Mouse (Mus musculus) neural tube, embryonic 11.5 days (tissue): ENCODE results near the gene Stox1. TPM values are rescaled to one million over a fixed set of nuclear protein-coding genes. Genes with fewer than 3 reads are reported as not detected.
"Not testable (repeated sequence)": the region's sequence is repeated elsewhere in the genome, so short reads cannot be mapped to it uniquely, and the experiment has no call there.

Experiments used
- ATAC-seq: fragments of 200-750 bp; cut with Nextera tagmentation; 2 replicates; pipeline ENCODE4 v1.8.0; 2017; ENCODE audit warnings: moderate number of reproducible peaks, mild to moderate bottlenecking, moderate TSS enrichment, moderate library complexity; ENCODE audit not compliant: insufficient read depth, low FRiP score, low TSS enrichment
- DNase-seq: peaks from one replicate; pipeline ENCODE4 v3.0.0-alpha.2; 2015; ENCODE audit warnings: low spot score
- H3K27ac ChIP-seq: fragments of 300-500 bp; sonication (generic); 2 replicates; pipeline ENCODE4 v1.5.1; 2014; ENCODE audit warnings: low read depth, mild to moderate bottlenecking, low read length
- H3K27me3 ChIP-seq: fragments of 300-500 bp; sonication (generic); 2 replicates; pipeline ENCODE4 v1.6.1; 2014; ENCODE audit warnings: mild to moderate bottlenecking, low read length, mixed read lengths; ENCODE audit not compliant: control insufficient read depth, insufficient read depth
- H3K36me3 ChIP-seq: fragments of 300-500 bp; sonication (generic); 2 replicates; pipeline ENCODE4 v1.6.1; 2014; ENCODE audit warnings: mild to moderate bottlenecking, low read length, moderate library complexity, mixed read lengths; ENCODE audit not compliant: control insufficient read depth, insufficient read depth
- H3K4me1 ChIP-seq: fragments of 300-500 bp; sonication (generic); 2 replicates; pipeline ENCODE4 v1.6.1; 2014; ENCODE audit warnings: low read length, mixed read lengths; ENCODE audit not compliant: control insufficient read depth, insufficient read depth
- H3K4me2 ChIP-seq: fragments of 300-500 bp; sonication (generic); 2 replicates; pipeline ENCODE4 v1.6.1; 2014; ENCODE audit warnings: low read depth, mild to moderate bottlenecking, moderate library complexity
- H3K4me3 ChIP-seq: fragments of 300-500 bp; sonication (generic); 2 replicates; pipeline ENCODE4 v1.5.1; 2014; ENCODE audit warnings: low read depth, low read length
- H3K9ac ChIP-seq: fragments of 300-500 bp; sonication (generic); 2 replicates; pipeline ENCODE4 v1.6.1; 2014; ENCODE audit warnings: mild to moderate bottlenecking, low read length
- H3K9me3 ChIP-seq: fragments of 300-500 bp; sonication (generic); 2 replicates; pipeline ENCODE4 v1.6.1; 2016; ENCODE audit warnings: low read length; ENCODE audit not compliant: control insufficient read depth
- WGBS: fragments of 180-500 bp; shearing (Covaris S2); extraction: QIAGEN DNeasy Blood & Tissue Kit; methylation state at CpG from one replicate; pipeline ENCODE4 v1.1.7; 2014; 5-methylcytosine and 5-hydroxymethylcytosine counted together
- polyA plus RNA-seq: library from polyadenylated mRNA; unstranded; fragments of >200 nt; fragmentation: Nextera tagmentation; extraction: Ambion mirVana; gene quantifications from 2 replicates; pipeline ENCODE4 v1.2.1, GENCODE M21; 2014

Stox1 gene
- polyA plus RNA-seq, result 1.1 and 1.9 TPM in 2 replicates

DNA sequence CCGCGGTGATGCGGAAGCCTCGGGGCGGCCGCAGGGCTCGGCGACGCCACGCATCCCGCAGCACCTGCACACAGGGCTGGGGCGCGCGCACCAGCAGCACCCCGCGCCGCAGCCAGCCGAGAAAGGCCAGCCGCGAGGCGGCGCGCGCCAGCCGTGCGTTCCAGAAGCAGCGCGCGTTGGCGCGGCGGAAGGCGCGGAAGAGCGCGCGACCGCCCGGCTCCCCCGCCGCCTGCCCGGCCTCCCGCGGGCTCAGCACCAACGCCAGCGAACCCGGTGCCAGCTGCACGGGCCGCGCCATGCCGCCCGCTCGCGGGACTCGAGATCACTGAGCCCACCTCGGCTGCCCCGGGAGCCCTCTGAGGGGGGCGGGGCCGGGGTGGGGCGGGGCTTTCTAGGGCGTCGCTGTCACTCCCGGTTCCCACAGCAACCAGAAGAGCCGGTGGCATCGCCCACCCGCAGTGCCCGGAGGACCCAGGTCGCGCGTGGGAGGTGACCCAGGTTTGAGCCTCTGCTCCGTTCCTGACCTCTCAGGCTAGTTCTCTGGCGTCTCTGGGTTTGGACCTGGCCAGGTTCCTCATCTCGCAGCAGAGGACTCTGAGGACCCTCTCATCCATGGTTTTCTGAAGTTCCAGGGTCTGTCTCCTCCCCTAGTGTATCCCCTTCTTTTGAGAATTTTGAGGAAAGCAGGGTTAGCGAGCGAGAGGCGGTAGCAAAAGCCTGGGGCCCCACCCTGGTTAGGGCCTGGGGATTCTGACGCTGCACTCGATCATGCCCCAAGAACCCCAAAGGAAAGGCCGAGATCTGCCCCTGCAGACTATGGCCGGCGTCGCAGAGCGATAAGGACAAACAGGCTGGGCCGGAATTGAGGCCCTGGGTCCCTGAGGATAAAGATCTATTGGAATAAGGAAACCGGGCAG, at the start of gene Stox1:
Gene Stox1, minus strand, starts transcription at position 358 of the 917 bp plus-strand sequence.
- Histone ChIP-seq H3K27ac (no peak within 1 kb of the TSS), H3K4me1 (peaks cover 3% of the 10 kb centered on the region; the same call in 1 of the 2 replicates), H3K9me3 (no peaks in the 10 kb centered on the region), H3K9ac (peak within 1 kb of the TSS; percentile 56), H3K27me3 (0 out of 2 replicates have a peak, but pooled peaks cover 2% of the 10 kb centered on the region), H3K4me3 (peak within 1 kb of the TSS; percentile 74), H3K4me2 (peak within 1 kb of the TSS; percentile 84), H3K36me3 (no peaks in the 10 kb centered on the region)
- 2% methylated on average over 58 of the region's 85 CpGs for WGBS
- DNase-seq (peak; percentile 76), ATAC-seq (peak; percentile 87)

GRCm38 (mm10) chr10:62750781-62751180, 24.9 kb upstream of the Stox1 start:
- H3K27ac ChIP-seq, result no peak overlapping the region
- H3K4me3 ChIP-seq, result no peak overlapping the region
- H3K27me3 ChIP-seq, result no peaks in the 10 kb centered on the region
- WGBS, result 86% methylated on average over 6 of the region's 6 CpGs
- H3K9me3 ChIP-seq, result no peaks in the 10 kb centered on the region
- DNase-seq (no peak), ATAC-seq (no peak)
- H3K4me2 ChIP-seq, result no peak overlapping the region
- H3K36me3 ChIP-seq, result peaks cover 24% of the 10 kb centered on the region
- no peak overlapping the region for H3K9ac ChIP-seq
- no peaks in the 10 kb centered on the region for H3K4me1 ChIP-seq

- Histone ChIP-seq H3K9ac (no peak overlapping the region), H3K27me3 (no peaks in the 10 kb centered on the region), H3K9me3 (no peaks in the 10 kb centered on the region), H3K4me2 (no peak overlapping the region), H3K27ac (0 out of 2 replicates have a peak overlapping the region, but pooled peaks have one; percentile 42), H3K36me3 (peaks cover 18% of the 10 kb centered on the region), H3K4me1 (no peaks in the 10 kb centered on the region), H3K4me3 (no peak overlapping the region)
- ATAC-seq (no peak), DNase-seq (no peak)
- WGBS, result 83% methylated on average over 4 of the region's 4 CpGs
Measured at GRCm38 (mm10) chr10:62739961-62740737, 14.2 kb upstream of the Stox1 start.

GRCm38 (mm10) chr10:62736965-62737688, 11.2 kb upstream of the Stox1 start:
- no peaks in the 10 kb centered on the region for H3K27me3 ChIP-seq
- no peaks in the 10 kb centered on the region for H3K4me1 ChIP-seq
- WGBS, result 45% methylated on average over 4 of the region's 4 CpGs
- H3K4me2 ChIP-seq, result no peak overlapping the region
- ATAC-seq (no peak), DNase-seq (no peak)
- H3K27ac ChIP-seq, result no peak overlapping the region
- no peak overlapping the region for H3K4me3 ChIP-seq
- H3K36me3 ChIP-seq, result peaks cover 4% of the 10 kb centered on the region
- H3K9ac ChIP-seq, result no peak overlapping the region; the same call in 1 of the 2 replicates
- no peaks in the 10 kb centered on the region for H3K9me3 ChIP-seq

DNA sequence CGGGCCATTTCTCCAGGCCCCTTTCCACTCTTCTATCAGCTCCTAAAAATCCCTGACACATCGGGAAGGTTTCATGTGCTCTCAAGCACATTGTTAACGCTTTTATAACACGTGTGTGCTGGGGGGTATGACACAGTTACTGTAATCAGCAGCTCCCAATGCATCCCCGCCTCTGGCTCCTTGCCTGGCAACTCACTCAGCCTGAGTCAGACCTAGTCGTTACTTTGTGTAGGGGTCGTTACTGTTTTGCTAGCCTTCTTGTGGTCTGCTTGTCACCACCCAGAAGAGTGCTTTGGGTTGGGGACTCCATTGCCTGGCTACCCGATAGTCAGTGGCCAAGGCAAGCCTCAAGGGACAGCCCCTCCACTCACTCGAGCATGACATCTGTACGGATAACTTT, 4.9 kb upstream of the Stox1 start:
- H3K27me3 ChIP-seq, result no peaks in the 10 kb centered on the region
- no peaks in the 10 kb centered on the region for H3K9me3 ChIP-seq
- H3K4me1 ChIP-seq, result peaks cover 3% of the 10 kb centered on the region; the same call in 1 of the 2 replicates
- H3K4me3 ChIP-seq, result no peak overlapping the region
- 79% methylated on average over 10 of the region's 10 CpGs for WGBS
- H3K4me2 ChIP-seq, result no peak overlapping the region
- DNase-seq (no peak), ATAC-seq (no peak)
- no peak overlapping the region for H3K9ac ChIP-seq
- no peaks in the 10 kb centered on the region for H3K36me3 ChIP-seq
- no peak overlapping the region for H3K27ac ChIP-seq

DNA sequence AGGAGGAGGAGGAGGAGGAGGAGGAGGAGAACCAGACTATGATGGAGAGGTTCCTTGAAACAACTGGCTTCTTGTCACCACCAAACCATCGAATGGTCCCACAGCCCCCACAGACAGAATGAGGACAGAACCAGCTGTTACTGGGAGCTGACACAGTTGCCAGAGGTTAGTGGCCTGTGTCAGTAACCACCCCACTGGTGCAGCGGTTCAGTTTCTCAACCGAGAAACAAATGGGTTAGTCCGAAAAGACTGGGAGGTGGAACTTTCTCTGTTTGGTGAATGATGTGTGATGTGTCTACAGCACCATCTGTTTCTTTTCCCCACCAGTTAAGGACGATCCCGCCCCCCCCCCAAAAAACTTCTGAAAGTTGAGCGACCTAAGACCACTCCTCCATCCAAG, 992 bp downstream of the Stox1 start:
- ATAC-seq (no peak), DNase-seq (no peak)
- H3K4me1 ChIP-seq, result peaks cover 3% of the 10 kb centered on the region; the same call in 1 of the 2 replicates
- no peak overlapping the region for H3K4me3 ChIP-seq
- H3K27ac ChIP-seq, result no peak overlapping the region
- 22% methylated on average over 7 of the region's 7 CpGs for WGBS
- H3K4me2 ChIP-seq, result no peak overlapping the region
- H3K27me3 ChIP-seq, result 0 out of 2 replicates have a peak, but pooled peaks cover 2% of the 10 kb centered on the region
- H3K9ac ChIP-seq, result no peak overlapping the region
- no peaks in the 10 kb centered on the region for H3K36me3 ChIP-seq
- H3K9me3 ChIP-seq, result no peaks in the 10 kb centered on the region

DNA sequence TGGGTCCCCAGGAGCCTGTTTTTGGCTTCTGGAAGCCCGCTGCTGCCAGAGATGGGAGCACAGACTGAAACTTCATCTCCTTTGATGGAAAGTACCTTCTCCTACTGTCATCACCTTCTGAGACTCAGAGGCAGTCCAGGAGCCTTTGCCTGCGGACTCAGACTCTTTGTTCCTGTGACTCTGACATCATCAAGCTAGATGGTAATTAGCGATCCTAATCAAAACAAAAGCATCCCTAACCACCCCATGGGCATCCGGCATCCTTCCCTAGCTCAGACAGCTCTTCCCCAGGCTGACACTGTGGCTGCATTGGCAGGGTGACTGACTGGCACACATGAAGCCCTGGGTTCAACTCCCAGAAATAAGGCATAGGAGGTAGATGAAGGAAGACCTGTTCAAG, 3.2 kb downstream of the Stox1 start:
- no peak for ATAC-seq
- WGBS, result 25% methylated on average over 4 of the region's 4 CpGs
- H3K27me3 ChIP-seq, result 0 out of 2 replicates have a peak, but pooled peaks cover 2% of the 10 kb centered on the region

GRCm38 (mm10) chr10:62720574-62720973, 5.4 kb downstream of the Stox1 start:
- H3K4me2 ChIP-seq, H3K9me3 ChIP-seq, H3K4me3 ChIP-seq, H3K36me3 ChIP-seq, DNase-seq, H3K4me1 ChIP-seq, ATAC-seq, H3K27me3 ChIP-seq, H3K27ac ChIP-seq, H3K9ac ChIP-seq: not testable (repeated sequence)
- WGBS, result 87% methylated on average over 7 of the region's 8 CpGs

More for the DNA sequence above, 3.2 kb downstream of the Stox1 start:
- no peak overlapping the region for H3K4me3 ChIP-seq
- H3K27ac ChIP-seq, result no peak overlapping the region
- no peak overlapping the region for H3K9ac ChIP-seq
- no peak overlapping the region for H3K4me2 ChIP-seq
- no peaks in the 10 kb centered on the region for H3K9me3 ChIP-seq
- H3K4me1 ChIP-seq, result peaks cover 3% of the 10 kb centered on the region; the same call in 1 of the 2 replicates
- no peaks in the 10 kb centered on the region for H3K36me3 ChIP-seq
- no peak for DNase-seq
